Mouse (Mus musculus) Muller cell, postnatal 12 days (primary cell): ENCODE measurements around the gene Fgf14.
"Not testable (repeated sequence)": the region's sequence is repeated elsewhere in the genome, so short reads cannot be mapped to it uniquely, and the experiment has no call there.

Experiments
- DNase-seq: peaks from one replicate; pipeline ENCODE4 v3.0.0-alpha.2; 2015; ENCODE audit errors: inconsistent ontology term

Fgf14 gene

DNA sequence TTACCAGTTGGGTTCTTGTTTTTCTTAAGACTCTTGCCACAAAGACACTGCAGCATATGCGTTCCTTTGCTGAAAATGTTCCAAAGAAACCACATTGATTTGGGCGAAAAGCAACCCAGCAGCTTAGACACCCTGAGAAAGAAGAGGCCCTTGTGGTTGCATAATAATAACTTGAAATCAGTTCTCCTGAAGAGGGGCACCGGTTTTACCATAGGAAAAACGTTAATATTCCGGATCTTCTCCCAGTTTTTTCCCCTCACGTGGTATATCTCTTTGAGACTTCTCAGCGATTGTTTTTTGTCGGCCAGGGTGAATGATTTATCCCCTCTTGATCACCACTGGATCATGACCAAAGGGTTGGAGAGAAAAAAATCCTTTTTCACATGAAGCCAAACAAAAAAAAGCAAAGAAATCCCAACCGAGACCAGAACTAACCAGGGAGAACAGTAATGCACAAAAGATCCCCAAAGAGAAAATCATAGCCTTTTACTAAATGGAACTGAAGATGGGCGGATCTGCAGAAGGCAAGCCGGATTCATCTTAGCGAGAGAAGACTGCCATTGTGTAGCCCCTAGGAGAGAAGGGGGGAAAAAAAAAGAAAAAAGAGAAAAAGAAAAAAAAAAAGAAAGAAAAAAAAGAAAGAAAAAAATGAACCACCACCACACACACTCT is at the start of gene Fgf14:
Gene Fgf14 (minus strand): TSS at position 622 of the 672 bp plus-strand sequence.
- peak; percentile 31 for DNase-seq

DNA sequence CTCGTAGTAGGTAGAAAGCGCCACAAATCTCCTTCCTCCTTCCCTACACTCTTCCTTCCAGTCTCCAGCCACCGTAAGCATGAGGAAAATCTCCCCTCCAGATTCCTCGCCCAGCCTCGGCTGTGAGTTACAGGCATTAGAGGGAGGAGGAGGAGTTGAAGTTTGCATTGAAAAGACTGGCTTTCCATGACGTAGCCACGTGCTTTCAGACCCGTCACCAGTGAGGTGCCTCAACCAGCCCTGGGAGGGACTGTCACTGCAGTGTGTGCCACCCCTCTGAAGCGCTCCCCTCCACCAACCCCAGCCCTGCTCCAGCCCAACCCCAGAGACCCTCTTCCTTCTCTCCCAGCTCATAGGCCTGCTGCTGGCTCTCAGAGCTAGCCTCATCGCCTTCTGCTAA is 452 bp upstream of the Fgf14 start:
- DNase-seq, result peak; percentile 44

DNA sequence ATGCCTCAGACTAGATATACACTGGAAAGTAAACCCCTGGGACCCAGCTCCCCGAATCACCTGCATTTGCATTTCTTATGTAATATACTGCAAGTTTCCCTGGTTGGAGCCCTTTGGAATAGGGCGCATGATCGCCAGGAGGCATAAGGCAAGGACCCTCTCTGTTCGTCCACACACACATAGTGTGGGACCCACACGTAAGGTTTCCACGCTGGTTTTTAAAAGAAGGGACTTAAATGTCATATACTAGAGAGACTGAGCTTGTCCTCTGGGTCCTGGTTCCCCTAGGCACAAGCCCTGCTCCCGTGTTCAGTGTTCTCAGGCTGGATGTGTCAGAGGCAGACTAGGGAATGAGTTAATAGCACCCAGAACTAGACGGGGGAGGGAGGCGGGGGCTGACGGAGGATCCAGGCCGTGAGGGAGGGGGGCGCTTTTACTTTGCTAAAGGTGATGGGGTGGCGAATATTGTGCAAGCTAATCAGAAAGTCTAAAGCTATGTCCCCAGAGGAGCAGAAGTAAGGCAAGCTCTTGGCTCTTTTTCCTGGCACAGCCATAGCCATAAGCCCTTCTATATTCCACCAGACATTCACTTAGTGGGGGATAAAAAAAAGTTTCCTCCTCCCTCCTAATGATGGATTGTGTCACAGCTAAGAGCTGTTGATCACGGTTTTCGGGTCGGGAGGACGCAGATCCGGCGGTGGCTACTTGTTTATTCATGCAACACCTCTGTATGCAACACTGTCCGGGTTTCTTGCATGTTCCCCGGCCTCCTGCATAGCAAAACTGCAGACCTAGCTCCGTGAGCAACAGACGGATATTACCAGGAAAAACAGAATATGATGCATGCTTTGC is 1.0 kb downstream of the Fgf14 start:
- peak; percentile 30 for DNase-seq

DNA sequence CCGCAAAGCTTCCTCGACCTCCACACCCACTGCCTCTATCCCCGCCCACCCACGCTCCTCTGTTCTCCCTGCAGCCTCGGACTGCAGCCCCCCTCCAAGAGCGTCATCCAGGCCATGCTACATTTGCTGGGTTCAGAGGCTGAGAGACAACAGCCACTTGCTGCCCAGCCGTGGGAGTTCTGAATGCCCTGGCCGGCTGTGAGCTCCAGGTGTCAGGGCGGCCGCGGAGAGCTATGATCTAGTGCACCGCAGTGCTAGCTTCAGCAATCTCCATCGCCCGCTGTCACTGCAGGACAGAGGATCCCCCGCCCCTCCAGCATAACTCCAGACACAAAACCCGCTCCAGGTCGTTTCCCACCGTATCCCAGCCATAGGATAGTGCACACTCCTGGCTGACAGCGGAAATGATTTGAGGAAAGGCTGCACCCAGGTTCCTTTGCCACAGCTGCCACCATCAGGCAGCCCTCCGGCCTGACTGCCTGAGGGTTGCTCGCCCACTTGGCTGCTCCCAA is 1.7 kb downstream of the Fgf14 start:
- DNase-seq, result peak; percentile 34

DNA sequence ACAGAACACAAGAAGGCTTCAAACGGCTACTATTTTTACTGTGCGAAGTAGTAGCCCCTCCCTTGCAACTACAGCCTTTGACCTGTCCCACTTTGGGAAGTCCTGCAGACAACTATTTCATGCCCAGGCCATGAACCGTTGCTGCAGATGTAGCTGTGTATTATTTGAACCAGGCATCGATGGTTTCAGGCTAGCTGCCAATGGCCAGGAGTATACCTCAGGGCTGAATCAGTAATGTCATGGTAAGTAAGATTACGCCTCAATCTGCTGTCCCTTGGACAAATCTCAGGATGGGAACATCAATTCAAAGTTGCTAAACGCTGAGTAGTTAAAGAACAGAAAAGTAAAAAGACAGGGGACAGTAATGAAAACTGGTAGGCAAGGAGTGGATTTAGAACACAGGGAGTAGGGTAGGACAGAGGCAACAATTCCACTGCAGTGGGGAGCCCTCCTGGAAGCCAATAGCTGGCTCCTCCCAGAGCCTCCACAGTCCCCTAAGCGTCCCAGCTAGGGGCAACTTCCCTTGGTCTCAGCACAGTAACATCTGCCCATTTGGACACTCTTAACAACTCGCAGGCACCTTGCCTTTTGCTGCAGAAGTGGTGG is 2.3 kb downstream of the Fgf14 start:
- DNase-seq, result no peak

DNA sequence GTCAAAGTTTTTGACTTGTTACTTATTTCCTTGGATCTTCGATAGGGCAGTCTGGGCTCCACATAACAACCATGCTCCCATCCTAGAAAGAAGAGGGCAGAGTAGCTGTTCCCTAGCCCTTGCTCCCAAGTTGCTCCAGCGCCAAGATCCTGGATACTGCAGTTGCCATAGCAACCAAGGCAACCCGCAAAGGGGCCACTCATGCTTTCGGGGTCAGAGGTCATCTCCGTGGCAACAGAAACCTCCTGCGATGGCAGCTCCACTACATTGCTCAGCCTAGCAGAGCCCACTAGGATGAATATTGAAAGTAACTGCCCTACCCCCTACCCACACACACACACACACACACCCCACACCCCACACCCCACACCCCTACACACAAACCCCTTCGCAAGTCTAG is 7.2 kb downstream of the Fgf14 start:
- DNase-seq, result peak; percentile 35

DNA sequence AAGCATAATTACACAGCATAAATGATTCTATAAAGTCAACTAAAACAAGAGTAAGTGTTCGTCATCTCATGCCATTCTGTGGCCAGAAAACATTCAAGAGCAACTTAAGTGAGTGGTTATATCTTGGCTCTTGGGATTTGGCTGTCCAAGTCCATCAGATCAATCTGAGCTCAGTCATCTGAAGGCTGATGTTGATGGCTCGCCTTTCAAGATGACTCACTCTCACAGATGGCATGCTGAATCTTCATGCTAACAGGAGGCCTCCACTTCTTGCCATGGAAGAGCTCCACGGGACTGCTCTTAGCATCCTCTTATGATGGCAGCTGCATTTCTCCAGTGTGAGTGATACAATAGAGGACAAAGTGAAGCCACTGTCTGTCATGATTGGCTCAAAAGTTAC is 34.1 kb downstream of the Fgf14 start:
- DNase-seq, result peak; percentile 17

DNA sequence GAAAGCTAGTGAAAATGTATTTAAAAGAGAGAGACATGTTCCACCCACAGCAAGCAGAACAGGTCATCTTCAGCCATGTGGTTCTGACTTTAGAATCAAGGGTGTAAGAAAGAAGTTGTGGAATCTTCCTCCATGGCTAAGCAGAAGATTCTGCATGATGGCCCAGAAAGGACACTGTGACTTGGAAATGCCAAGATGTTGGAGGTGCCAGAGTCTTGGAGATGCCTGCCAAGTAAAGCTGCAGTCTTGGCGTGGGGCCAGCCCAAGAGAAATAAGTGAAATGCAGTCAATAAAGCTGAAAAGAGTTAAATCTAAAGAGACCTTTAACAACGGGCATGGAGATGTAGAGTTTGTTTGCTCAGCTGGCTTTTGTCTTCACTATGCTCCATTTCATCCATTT is 42.0 kb downstream of the Fgf14 start:
- DNase-seq, result no peak

DNA sequence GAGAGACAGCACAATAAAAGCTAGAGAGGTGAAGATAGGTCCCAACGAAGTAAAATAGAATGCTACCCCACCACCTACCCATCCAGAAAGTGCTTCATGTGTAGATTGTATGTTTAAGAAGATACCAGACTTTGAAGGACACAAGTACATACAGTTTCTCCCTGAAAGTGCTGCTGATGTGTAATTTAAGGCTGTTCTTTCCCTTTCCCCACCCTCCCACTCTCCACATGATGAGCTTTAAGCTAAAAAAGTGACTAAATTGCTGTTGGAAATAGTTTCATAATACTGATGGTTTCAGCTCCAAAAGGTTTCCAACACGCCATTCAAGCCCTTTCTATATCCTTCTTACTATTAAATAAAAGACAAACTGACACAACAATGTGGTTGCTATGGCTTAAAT is 63.5 kb downstream of the Fgf14 start:
- no peak for DNase-seq

DNA sequence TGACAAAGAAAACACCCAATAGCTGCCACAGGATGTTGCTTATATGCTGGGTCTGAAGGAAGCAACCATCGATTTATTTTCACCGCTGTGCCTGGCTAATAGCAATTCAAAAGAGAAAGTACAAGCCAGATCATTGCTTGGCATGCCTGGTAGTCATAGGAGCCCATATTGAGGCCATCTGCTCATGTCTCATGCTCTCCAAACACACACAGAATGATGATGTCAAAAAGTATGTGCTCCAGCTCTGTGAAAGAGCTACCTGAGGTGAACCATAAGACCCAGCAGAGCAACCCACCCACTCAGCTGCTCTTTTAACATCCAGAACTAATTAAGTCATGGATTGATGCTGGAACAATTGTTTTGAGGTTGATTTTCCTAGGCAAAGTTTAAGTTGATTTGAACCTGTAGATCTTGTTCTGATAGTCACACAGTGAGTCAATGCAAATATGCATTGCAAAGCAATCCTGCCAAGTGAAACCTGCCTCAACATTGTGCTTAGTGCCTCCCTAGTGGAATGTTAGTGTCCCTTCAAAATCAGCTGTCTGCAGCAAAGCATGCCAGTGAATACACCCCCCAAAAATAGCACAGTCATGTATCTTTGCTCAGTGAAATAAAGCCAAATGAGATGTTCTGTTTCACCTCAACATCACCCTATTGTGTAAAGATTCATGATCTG is 70.8 kb downstream of the Fgf14 start:
- no peak for DNase-seq

DNA sequence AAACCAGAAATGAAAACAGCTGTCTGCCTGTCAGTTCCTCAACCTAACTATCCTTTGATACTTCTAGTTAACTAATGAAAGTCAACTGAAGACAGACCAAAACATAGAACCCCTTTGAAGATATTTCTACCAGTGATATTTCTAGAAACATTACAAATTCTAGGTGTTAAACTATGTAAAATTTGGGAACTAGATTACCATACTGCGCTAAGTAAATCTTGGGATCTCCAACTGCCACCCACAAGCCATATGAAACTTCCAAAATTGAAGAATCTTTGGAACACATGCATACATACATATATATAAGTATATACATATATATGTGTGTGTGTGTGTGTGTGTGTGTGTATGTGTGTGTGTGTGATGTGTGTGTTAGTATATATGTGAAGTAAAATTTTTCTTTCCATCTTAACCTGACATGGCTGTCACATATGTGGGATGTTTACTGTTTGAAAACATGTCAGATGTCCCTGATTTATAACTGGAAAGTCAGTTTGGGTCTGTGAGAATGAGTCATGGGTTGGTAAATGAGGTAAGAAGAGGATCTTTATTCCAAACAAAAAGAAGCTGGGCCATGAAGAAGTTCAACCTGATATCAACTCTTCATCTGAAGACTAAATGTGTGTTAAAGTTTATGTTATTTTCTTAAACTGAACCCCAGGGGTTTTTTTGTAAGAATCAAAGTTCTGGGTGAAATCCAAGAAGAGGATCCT is 71.7 kb downstream of the Fgf14 start:
- DNase-seq, result no peak

DNA sequence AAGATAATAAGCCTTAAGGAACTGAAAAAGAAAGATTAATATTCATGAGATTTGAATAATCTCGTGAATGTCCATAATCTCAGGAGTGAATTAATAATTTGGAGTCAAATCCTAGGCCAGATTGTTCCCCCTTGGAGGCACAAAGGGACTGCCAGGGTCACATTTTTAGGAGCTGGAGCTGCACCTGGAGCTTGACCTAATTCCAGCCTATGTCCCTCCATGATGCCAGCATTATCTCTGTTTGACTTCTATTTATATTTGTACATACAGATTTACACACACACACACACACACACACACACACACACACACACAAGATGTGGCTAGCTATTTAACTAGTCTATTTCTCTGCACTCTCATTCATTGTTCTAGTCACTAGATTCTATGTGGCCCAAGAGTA is 100.4 kb downstream of the Fgf14 start:
- DNase-seq, result no peak

DNA sequence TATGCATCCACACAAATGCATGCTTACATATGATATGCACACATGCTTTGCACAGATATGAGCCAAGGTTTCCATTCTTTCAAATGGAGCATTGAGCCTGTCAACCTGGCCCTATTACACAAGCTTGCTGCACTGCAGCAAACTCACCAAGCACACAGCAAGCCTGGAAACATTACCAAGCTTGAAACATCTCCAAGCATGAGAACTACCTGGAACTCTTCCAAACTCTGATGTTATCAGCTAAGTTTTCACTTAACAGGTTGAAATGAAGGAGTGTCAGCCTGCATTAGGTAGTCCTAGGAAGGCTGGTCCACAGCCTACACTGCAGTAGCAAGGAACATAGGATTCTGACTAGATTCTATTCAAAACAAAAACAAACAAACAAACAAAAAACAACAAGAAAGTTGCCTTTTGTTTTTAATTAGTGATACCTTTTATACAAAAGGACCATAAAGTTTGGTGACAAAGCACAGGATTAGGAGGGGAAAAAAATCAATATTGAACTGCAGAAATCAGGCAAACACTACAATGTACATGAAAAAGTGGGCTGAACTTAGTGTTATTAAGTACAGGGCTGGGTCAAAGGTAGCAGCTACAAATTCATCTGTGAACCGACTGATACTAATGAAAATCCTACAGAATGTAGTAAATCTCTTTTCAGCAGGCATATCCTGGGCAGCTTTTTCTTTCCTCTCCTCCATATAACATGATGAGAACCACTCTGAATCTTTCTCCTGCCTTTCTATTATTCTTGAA is 101.6 kb downstream of the Fgf14 start:
- no peak for DNase-seq

DNA sequence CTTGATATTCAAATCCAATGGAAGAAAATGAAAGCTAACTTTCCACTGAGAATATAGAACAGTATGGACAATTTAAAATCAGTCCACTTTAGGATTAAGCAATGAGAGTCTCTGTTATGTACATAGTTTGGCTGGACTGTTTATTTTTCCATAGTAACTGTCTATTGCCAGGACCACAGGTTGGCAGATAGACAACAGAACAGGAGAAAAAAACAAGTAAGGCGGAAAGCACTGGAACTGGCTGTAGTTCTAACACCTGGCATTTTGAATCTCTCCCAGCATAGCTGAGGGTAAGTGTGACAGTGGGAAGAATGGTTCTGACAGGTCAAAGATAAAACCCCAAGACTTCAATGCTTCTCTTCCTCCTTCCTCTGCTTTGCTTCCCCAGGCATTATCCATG is 110.5 kb downstream of the Fgf14 start:
- DNase-seq, result no peak

DNA sequence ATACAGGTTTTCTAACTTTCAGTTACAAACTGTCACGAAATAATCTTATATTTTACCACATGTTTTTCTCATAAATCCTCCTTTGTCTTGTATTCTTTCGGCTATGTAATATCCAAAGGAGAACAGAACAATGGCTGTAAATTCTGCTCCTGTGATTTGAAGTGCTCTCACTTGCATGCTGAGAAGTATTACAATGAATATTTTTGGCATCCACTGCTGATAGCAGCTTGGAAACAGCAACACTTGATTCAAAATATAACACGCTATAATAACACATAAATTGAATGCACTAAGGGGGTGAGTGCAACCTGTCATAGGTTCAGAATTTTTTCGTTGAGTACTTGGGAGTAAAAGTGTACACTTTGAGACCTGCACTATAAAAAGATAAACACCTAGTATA is 115.4 kb downstream of the Fgf14 start:
- no peak for DNase-seq

DNA sequence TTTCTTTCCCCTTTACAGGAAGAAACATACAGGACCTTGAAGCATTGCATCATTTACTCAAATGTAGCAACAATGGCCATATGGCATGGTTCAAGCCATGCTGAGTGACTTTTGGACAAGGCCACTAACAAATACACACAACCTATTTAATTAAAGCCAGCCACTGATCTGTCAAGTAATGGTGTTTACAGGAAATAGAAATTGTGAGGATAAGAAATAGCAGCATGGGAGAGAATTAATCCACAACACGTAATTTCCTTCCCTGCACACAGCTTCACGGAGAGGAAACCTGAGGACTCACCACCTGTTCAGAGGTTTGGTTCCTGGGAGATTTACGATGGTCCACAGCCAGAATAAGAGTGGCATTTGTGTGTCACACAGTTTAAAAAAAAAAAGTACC is 140.8 kb downstream of the Fgf14 start:
- DNase-seq, result no peak

DNA sequence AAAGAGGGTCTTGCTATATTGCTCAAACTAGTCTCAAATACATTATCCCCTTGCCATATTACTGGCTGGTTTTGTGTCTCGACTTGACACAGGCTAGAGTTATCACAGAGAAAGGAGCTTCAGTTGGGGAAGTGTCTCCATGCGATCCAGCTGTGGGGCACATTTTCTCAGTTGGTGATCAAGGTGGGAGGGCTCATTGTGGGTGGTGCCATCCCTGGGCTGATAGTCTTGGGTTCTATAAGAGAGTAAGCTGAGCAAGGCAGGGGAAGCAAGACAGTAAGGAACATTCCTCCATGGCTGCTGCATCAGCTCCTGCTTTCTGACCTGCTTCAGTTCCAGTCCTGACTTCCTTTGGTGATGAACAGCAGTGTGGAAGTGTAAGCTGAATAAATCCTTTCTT is 141.6 kb downstream of the Fgf14 start:
- DNase-seq, result not testable (repeated sequence)

DNA sequence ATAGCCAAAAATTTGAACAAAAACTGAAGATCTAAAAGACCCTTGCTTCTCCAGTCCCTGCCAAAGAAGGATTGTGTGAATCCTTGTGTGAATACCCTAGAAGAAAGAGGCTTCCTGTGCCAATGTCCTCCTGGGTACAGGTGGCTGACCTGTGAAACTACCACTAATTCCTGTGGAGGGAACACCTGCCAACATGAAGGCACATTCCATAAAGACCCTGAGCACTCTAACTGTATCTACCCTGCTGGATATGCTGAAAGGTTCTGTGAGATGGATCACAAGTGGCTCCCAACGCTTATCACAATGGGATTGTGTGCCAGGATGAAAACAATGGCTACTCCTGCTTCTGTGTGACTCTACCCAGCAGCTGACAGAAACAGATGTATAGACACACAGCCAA is 144.9 kb downstream of the Fgf14 start:
- DNase-seq, result no peak

DNA sequence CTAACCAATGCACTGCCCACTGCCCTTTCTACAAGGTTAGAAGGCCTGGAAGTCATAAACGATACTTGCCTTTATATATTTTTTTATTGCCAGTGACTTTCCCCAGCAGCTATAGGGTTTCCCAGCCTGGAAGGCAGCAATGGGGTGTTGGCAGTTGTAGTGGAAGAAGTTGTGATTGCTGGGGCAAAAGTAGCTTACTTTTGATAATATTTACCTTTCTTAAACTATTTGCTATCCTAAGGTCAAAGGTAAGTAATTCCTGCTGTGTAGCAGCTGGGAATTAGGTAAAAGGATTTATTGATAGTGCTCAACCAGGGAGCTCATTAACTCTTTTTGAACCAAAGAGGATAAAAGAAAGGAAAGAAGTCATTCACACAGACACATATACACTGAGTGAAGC is 164.9 kb downstream of the Fgf14 start:
- no peak for DNase-seq

DNA sequence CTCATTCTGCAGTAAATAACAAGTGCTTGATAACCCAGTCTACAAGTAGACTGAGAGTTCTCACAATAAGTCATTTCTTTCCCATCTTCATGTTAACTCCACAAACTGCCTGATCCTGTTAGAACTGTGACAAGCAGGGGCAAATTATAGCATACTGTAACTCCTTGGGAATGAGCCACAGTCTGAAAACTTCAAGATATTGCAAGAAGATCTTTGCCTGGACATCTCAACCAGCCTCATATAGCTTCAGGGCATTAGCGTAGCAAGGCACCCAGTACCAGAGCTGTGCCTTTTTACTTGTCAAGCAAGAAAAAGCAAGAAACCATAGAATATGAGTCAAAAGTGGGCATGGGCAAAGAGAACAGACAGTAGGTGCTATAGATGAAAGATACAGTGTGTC is 188.0 kb downstream of the Fgf14 start:
- no peak for DNase-seq

DNA sequence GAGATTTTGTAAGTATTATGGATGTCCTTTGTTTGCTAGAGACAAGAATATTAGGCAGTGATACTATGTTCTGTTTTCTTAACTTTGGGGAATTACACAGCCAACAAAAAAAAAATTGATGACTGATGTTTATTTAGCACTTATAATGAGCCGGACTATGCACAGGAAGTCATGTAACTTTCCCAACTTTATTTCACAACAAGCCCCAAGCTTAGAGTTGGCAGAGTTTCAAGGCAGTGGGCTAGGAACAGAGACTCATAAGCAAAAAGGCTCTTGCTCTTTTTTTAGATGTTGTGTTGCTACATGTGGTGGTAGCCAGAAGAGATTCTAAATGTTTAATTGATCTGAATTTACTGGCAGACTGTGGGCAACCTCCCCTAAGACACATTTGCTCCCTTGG is 191.7 kb downstream of the Fgf14 start:
- no peak for DNase-seq
